Mouse (Mus musculus): ENCODE measurements at regions not wholly inside any gene's neighbourhood (a gene's known extent, or its start where the extent isn't known, plus 50 kb on each side); places are given as distances from the start of the nearest gene placed in this dataset.

- peak; percentile 96 for ATAC-seq (replicated peaks; ENCODE audit: low read depth, poor library complexity, severe bottlenecking)
Measured at GRCm38 (mm10) chr14:61971100-61972088, 321.0 kb upstream of the Rnaseh2b start.

- no peak for ATAC-seq (replicated peaks; ENCODE audit: low read depth, poor library complexity, severe bottlenecking)
Measured at GRCm38 (mm10) chr14:61975301-61975732, 317.1 kb upstream of the Rnaseh2b start.

- ATAC-seq (replicated peaks; ENCODE audit: low read depth, poor library complexity, severe bottlenecking), result no peak
Measured at GRCm38 (mm10) chr14:61980581-61980980, 311.8 kb upstream of the Rnaseh2b start.

- no peak for ATAC-seq (replicated peaks; ENCODE audit: low read depth, poor library complexity, severe bottlenecking)
Measured at GRCm38 (mm10) chr14:61985575-61985974, 306.8 kb upstream of the Rnaseh2b start.

- ATAC-seq (replicated peaks; ENCODE audit: low read depth, poor library complexity, severe bottlenecking), result no peak
Measured at GRCm38 (mm10) chr14:61986203-61986602, 306.2 kb upstream of the Rnaseh2b start.

GRCm38 (mm10) chr14:61995253-61995652 is 297.1 kb upstream of the Rnaseh2b start:
- ATAC-seq (replicated peaks; ENCODE audit: low read depth, poor library complexity, severe bottlenecking), result 0 out of 2 replicates have a peak, but pooled peaks have one; percentile 43

- ATAC-seq (replicated peaks; ENCODE audit: low read depth, poor library complexity, severe bottlenecking), result peak; percentile 75
Measured at GRCm38 (mm10) chr14:61997736-61998135, 294.7 kb upstream of the Rnaseh2b start.

- ATAC-seq (replicated peaks; ENCODE audit: low read depth, poor library complexity, severe bottlenecking), result peak; percentile 55
Measured at GRCm38 (mm10) chr14:61998259-61998658, 294.1 kb upstream of the Rnaseh2b start.

- peak; percentile 76 for ATAC-seq (replicated peaks; ENCODE audit: low read depth, poor library complexity, severe bottlenecking)
Measured at GRCm38 (mm10) chr14:62001481-62001949, 290.9 kb upstream of the Rnaseh2b start.

- ATAC-seq (replicated peaks; ENCODE audit: low read depth, poor library complexity, severe bottlenecking), result no peak
Measured at GRCm38 (mm10) chr14:62002131-62002530, 290.3 kb upstream of the Rnaseh2b start.

GRCm38 (mm10) chr14:62003013-62003781 is 289.2 kb upstream of the Rnaseh2b start:
- no peak for ATAC-seq (replicated peaks; ENCODE audit: low read depth, poor library complexity, severe bottlenecking)

- no peak for ATAC-seq (replicated peaks; ENCODE audit: low read depth, poor library complexity, severe bottlenecking)
Measured at GRCm38 (mm10) chr14:62003797-62004196, 288.6 kb upstream of the Rnaseh2b start.

- ATAC-seq (replicated peaks; ENCODE audit: low read depth, poor library complexity, severe bottlenecking), result no peak
Measured at GRCm38 (mm10) chr14:62008707-62009106, 283.7 kb upstream of the Rnaseh2b start.

- ATAC-seq (replicated peaks; ENCODE audit: low read depth, poor library complexity, severe bottlenecking), result no peak
Measured at GRCm38 (mm10) chr14:62018804-62019203, 273.6 kb upstream of the Rnaseh2b start.

GRCm38 (mm10) chr14:62020996-62021395 is 271.4 kb upstream of the Rnaseh2b start:
- no peak for ATAC-seq (replicated peaks; ENCODE audit: low read depth, poor library complexity, severe bottlenecking)

- ATAC-seq (replicated peaks; ENCODE audit: low read depth, poor library complexity, severe bottlenecking), result no peak
Measured at GRCm38 (mm10) chr14:62022193-62022592, 270.2 kb upstream of the Rnaseh2b start.

- ATAC-seq (replicated peaks; ENCODE audit: low read depth, poor library complexity, severe bottlenecking), result no peak
Measured at GRCm38 (mm10) chr14:62023022-62023421, 269.4 kb upstream of the Rnaseh2b start.

- no peak for ATAC-seq (replicated peaks; ENCODE audit: low read depth, poor library complexity, severe bottlenecking)
Measured at GRCm38 (mm10) chr14:62027751-62028279, 264.6 kb upstream of the Rnaseh2b start.

GRCm38 (mm10) chr14:62030059-62030458 is 262.3 kb upstream of the Rnaseh2b start:
- no peak for ATAC-seq (replicated peaks; ENCODE audit: low read depth, poor library complexity, severe bottlenecking)

GRCm38 (mm10) chr14:62033661-62034060 is 258.7 kb upstream of the Rnaseh2b start:
- ATAC-seq (replicated peaks; ENCODE audit: low read depth, poor library complexity, severe bottlenecking), result no peak
